Mouse (Mus musculus) stomach, postnatal 0 days (tissue): ENCODE data around the gene Rabgap1l.

Experiments
- CTCF ChIP-seq: IDR thresholded peaks from 2 replicates; pipeline ENCODE4 v1.5.1; 2016; ENCODE audit warnings: antibody characterized with exemption, low read depth, mild to moderate bottlenecking, moderate library complexity
- EP300 ChIP-seq: optimal IDR thresholded peaks from 2 replicates; pipeline ENCODE3; 2016; ENCODE audit warnings: antibody characterized with exemption

DNA sequence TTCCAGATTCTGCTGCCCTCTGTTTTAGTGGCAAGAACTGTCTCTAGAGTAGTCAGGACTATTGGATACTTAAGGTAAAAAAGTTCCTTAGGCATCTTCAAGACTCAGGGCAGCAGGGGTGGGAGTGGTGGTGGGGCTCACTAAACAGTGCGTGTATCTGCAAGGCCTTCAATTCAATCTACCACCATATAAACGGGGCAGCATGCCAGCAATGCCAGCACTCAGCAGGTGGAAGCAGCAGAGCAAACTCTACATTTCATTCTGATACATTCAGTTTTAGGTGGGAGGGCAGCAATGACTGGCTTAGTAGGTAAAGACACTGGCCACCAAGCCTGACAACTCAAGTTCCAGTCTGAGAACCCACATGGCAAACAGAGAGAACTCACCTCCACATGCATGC lies 552.9 kb downstream of the Rabgap1l start:
- TF ChIP-seq CTCF: no peak
- no peak for TF ChIP-seq EP300
